Mouse (Mus musculus): ENCODE measurements at regions not wholly inside any gene's neighbourhood (a gene's known extent, or its start where the extent isn't known, plus 50 kb on each side); places are given as distances from the start of the nearest gene placed in this dataset.

DNA sequence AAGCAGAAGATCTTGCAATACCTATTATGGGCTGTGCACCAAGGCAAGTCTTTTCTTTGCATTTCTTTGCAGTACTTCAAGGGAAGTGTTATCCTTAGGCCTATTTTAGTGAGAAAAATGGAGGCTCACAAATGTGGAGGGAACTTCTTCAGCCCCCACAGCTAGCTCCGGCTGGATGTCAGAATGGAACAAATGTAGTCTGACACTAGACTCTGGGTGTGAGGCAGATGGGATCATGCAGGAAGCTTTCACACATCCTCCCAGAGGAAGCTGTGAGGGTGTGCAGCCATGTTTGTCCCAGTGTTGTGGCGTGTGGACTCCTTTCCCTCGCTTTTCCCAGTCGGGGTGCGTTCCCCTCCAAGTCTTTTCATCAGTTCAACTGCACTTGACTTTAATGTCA is 268.0 kb downstream of the Gm11011 start:
- Histone ChIP-seq H3K4me2 (ENCODE audit: low read depth, low read length) (no peak overlapping the region), H3K4me3 (ENCODE audit: low read depth, low read length) (no peak overlapping the region), H3K9ac (replicated peaks; ENCODE audit: low read depth, low read length) (no peak overlapping the region), H3K27me3 (ENCODE audit: control insufficient read depth, insufficient read depth, low read length) (no peaks in the 10 kb centered on the region), H3K36me3 (ENCODE audit: control insufficient read depth, insufficient read depth, low read length) (no peaks in the 10 kb centered on the region), H3K27ac (ENCODE audit: low read depth, low read length) (no peak overlapping the region), H3K4me1 (ENCODE audit: control insufficient read depth, insufficient read depth, low read length) (no peaks in the 10 kb centered on the region), H3K9me3 (ENCODE audit: control insufficient read depth, low read length) (no peaks in the 10 kb centered on the region)
- ATAC-seq (ENCODE audit: low read depth), result no peak
- WGBS, result 87% methylated on average over 5 of the region's 5 CpGs

DNA sequence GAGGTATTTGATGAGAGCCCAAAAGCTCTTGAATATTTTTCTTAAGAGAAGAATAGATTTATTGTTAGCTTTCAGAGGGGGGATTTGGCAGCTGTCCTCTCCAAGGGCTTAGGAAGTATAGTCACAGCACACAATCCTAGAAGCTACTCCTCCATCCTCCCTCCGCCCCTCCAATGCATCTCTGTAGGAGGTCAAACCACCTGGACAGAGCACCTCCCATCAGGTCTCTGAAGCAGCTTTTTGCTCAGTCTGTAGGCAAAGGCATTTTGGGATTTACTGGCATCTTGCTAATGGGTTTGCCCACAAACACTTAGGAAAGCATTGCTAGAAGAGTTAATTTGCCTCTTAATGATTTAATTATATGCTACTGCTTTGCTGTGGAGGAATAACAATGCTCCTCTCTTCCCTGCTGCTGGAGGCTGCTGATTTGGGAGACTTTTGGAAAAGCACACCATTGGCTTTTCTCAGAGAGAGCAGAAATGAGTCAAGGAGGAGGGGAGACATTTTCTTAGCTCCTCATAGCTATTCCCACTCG is 273.1 kb downstream of the Gm11011 start:
- H3K9me3 ChIP-seq (ENCODE audit: control insufficient read depth, low read length), result no peaks in the 10 kb centered on the region
- no peaks in the 10 kb centered on the region for H3K27me3 ChIP-seq (ENCODE audit: control insufficient read depth, insufficient read depth, low read length)
- H3K4me2 ChIP-seq (ENCODE audit: low read depth, low read length), result no peak overlapping the region
- H3K36me3 ChIP-seq (ENCODE audit: control insufficient read depth, insufficient read depth, low read length), result no peaks in the 10 kb centered on the region
- ATAC-seq (ENCODE audit: low read depth), result no peak
- 29% methylated on average over 2 of the region's 2 CpGs for WGBS
- H3K4me1 ChIP-seq (ENCODE audit: control insufficient read depth, insufficient read depth, low read length), result no peaks in the 10 kb centered on the region
- H3K27ac ChIP-seq (ENCODE audit: low read depth, low read length), result 0 out of 2 replicates have a peak overlapping the region, but pooled peaks have one; percentile 2
- no peak overlapping the region for H3K9ac ChIP-seq (replicated peaks; ENCODE audit: low read depth, low read length)
- no peak overlapping the region for H3K4me3 ChIP-seq (ENCODE audit: low read depth, low read length)

DNA sequence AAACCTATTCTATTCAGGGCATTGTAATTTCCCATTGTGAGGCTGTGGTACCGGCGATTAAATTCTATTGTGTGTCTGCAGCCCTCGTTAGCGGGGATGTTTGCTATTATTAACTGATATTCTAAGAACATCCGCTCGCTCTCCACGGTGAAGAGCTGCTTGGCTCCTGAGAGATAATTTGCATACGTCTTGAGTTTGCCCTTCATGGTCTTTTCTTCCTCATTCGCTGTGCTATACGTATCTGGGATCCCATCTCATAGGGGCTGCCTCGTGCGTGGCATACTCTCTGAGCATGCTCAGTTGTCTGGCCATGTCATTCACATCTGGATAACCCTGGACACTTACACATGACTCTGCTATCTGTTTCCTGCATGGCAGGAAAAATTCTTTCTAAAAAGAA is 275.7 kb downstream of the Gm11011 start:
- no peak overlapping the region for H3K27ac ChIP-seq (ENCODE audit: low read depth, low read length)

DNA sequence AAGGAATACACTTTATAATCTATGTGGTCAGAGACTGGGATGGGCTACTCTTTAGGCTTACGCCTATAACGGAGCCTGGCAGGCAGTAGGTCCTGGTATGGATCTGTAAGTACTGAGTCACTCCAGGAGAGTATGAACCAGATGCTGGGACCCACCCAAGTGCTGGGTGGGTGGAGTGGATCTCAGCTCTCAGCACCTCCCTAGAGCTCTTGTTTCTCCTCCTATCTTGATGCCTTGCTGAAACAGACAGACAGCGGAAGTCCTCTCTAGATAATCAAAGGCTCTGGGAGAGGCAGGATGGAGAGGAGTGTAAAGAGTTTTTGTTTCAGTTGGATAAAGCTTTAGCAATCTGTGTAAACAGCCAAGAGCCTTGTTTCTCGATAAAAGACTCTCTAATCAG is 276.2 kb downstream of the Gm11011 start:
- no peak for ATAC-seq (ENCODE audit: low read depth)
- Histone ChIP-seq H3K27ac (ENCODE audit: low read depth, low read length) (no peak overlapping the region), H3K4me1 (ENCODE audit: control insufficient read depth, insufficient read depth, low read length) (no peaks in the 10 kb centered on the region), H3K9me3 (ENCODE audit: control insufficient read depth, low read length) (no peaks in the 10 kb centered on the region), H3K9ac (replicated peaks; ENCODE audit: low read depth, low read length) (no peak overlapping the region), H3K4me2 (ENCODE audit: low read depth, low read length) (no peak overlapping the region), H3K27me3 (ENCODE audit: control insufficient read depth, insufficient read depth, low read length) (no peaks in the 10 kb centered on the region), H3K4me3 (ENCODE audit: low read depth, low read length) (no peak overlapping the region), H3K36me3 (ENCODE audit: control insufficient read depth, insufficient read depth, low read length) (no peaks in the 10 kb centered on the region)
- WGBS, result 83% methylated on average over 4 of the region's 4 CpGs

More for the DNA sequence above, 275.7 kb downstream of the Gm11011 start:
- H3K27me3 ChIP-seq (ENCODE audit: control insufficient read depth, insufficient read depth, low read length), result no peaks in the 10 kb centered on the region
- H3K36me3 ChIP-seq (ENCODE audit: control insufficient read depth, insufficient read depth, low read length), result no peaks in the 10 kb centered on the region
- no peak overlapping the region for H3K9ac ChIP-seq (replicated peaks; ENCODE audit: low read depth, low read length)
- no peaks in the 10 kb centered on the region for H3K4me1 ChIP-seq (ENCODE audit: control insufficient read depth, insufficient read depth, low read length)
- H3K9me3 ChIP-seq (ENCODE audit: control insufficient read depth, low read length), result no peaks in the 10 kb centered on the region
- ATAC-seq (ENCODE audit: low read depth), result no peak
- H3K4me2 ChIP-seq (ENCODE audit: low read depth, low read length), result no peak overlapping the region
- WGBS, result 44% methylated on average over 12 of the region's 12 CpGs
- no peak overlapping the region for H3K4me3 ChIP-seq (ENCODE audit: low read depth, low read length)

DNA sequence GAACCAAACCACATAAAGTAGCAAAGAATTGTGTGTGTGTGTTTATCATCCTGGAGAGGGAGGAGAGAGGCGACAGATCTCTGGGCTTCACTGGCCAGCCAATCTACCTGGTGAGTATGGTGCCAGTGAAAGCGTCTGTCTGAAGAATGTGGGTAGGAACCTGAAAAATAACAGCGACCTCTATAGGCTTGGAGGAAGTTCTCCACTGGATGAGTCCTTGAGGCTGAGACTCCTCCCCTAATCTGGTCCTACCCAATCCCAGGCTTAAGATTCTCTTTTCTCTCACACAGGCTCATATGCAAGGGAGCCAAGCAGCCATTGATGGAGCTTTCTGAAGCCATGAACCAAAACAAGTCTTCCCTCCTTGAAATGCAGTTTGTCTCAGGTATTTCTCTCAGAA is 283.2 kb downstream of the Gm11011 start:
- ATAC-seq (ENCODE audit: low read depth), result no peak
- no peaks in the 10 kb centered on the region for H3K9me3 ChIP-seq (ENCODE audit: control insufficient read depth, low read length)
- H3K4me1 ChIP-seq (ENCODE audit: control insufficient read depth, insufficient read depth, low read length), result no peaks in the 10 kb centered on the region
- no peak overlapping the region for H3K4me2 ChIP-seq (ENCODE audit: low read depth, low read length)
- H3K27me3 ChIP-seq (ENCODE audit: control insufficient read depth, insufficient read depth, low read length), result no peaks in the 10 kb centered on the region
- no peak overlapping the region for H3K27ac ChIP-seq (ENCODE audit: low read depth, low read length)
- H3K9ac ChIP-seq (replicated peaks; ENCODE audit: low read depth, low read length), result no peak overlapping the region
- 85% methylated on average over 3 of the region's 3 CpGs for WGBS
- H3K4me3 ChIP-seq (ENCODE audit: low read depth, low read length), result no peak overlapping the region
- H3K36me3 ChIP-seq (ENCODE audit: control insufficient read depth, insufficient read depth, low read length), result no peaks in the 10 kb centered on the region

DNA sequence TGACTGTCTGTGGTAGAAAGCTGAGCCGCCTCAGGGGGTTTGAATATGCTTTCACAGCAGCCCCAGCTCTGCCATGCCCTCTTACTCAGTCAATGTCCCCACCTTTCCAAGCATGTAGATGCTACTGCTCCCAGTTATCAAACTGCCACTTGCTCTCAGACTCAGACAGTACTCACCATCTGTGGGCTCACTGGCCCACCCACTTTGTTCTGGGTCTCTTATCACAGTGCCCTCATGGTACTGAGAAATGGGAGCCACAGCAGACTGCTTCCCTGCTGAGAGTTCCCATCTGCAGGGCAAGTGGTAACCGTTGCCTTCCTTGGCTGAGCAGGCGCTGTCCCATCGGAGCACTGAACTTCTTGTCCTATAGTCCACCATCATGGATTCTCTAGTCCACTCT is 286.6 kb downstream of the Gm11011 start:
- peak overlapping the region; percentile 59; the same call in 1 of the 2 replicates for H3K27ac ChIP-seq (ENCODE audit: low read depth, low read length)
- no peak for ATAC-seq (ENCODE audit: low read depth)

DNA sequence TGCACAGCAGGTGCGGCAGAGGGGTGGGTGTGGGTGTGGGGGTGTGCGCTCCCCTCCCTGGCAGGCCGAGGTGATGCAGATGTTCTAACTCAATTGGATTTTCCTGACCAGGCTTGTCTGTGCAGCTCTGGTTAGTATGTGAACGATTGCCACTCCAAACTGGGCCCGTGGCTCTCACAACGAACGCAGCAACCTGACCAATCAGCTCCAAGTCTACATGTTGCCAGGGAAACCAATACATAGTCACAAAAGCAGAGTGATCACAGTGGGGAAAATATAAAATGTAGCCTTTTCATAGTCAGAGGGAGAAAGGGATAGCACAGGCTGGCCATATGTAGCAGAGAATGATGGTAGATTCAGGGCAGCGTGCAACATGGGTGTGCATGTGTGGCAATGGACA is 287.1 kb downstream of the Gm11011 start:
- H3K9ac ChIP-seq (replicated peaks; ENCODE audit: low read depth, low read length), result no peak overlapping the region
- H3K4me2 ChIP-seq (ENCODE audit: low read depth, low read length), result no peak overlapping the region
- WGBS, result 53% methylated on average over 8 of the region's 8 CpGs
- H3K4me3 ChIP-seq (ENCODE audit: low read depth, low read length), result no peak overlapping the region
- peak; percentile 50; the same call in 1 of the 2 replicates for ATAC-seq (ENCODE audit: low read depth)
- H3K4me1 ChIP-seq (ENCODE audit: control insufficient read depth, insufficient read depth, low read length), result peaks cover 10% of the 10 kb centered on the region; the same call in 1 of the 2 replicates
- H3K36me3 ChIP-seq (ENCODE audit: control insufficient read depth, insufficient read depth, low read length), result no peaks in the 10 kb centered on the region
- H3K9me3 ChIP-seq (ENCODE audit: control insufficient read depth, low read length), result no peaks in the 10 kb centered on the region
- H3K27me3 ChIP-seq (ENCODE audit: control insufficient read depth, insufficient read depth, low read length), result no peaks in the 10 kb centered on the region
- peak overlapping the region; percentile 59; the same call in 1 of the 2 replicates for H3K27ac ChIP-seq (ENCODE audit: low read depth, low read length)

More for the DNA sequence above, 286.6 kb downstream of the Gm11011 start:
- Histone ChIP-seq H3K27me3 (ENCODE audit: control insufficient read depth, insufficient read depth, low read length) (no peaks in the 10 kb centered on the region), H3K4me1 (ENCODE audit: control insufficient read depth, insufficient read depth, low read length) (peaks cover 10% of the 10 kb centered on the region; the same call in 1 of the 2 replicates), H3K4me2 (ENCODE audit: low read depth, low read length) (no peak overlapping the region), H3K36me3 (ENCODE audit: control insufficient read depth, insufficient read depth, low read length) (no peaks in the 10 kb centered on the region), H3K9me3 (ENCODE audit: control insufficient read depth, low read length) (no peaks in the 10 kb centered on the region), H3K9ac (replicated peaks; ENCODE audit: low read depth, low read length) (no peak overlapping the region), H3K4me3 (ENCODE audit: low read depth, low read length) (no peak overlapping the region)
- 87% methylated on average over 4 of the region's 4 CpGs for WGBS

DNA sequence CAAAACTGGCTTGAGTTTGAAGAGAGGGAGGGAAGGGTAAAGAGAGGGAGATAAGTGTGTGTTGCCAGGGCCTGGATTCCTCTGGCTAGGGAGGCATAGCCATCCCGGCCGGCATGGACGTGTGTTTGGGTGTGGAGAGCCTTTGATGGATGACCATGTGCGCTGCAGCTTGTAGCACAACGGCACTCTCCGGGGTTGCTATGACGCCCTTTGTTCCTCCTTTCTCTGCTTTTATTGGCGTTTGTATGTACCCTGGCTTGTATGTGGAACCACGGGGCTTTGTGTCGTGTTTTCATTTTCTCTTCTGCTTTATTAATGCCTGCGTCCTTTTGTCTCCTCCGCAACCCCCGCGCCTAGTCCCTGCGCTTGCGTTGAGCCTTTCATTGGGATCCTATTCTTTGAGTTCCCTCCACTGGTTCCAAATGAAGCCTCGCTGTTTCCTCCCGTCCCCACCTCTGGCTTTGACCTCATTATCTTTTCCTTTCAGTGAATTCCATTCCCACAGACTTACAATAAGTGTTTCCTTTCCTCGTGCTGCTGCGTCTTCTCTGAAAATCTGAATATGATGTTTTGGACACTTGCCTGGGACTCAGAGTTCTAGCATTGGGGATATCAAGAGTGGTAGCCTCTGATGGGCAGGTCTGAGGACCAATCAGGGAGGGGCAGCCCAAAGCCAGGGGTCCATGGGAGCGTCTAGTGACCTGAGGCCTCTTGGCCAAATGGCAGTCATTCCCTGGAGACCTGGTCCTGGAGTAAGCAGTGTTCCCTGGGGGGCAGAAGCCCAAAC is 289.5 kb downstream of the Gm11011 start:
- ATAC-seq (ENCODE audit: low read depth), result peak; percentile 89
- Histone ChIP-seq H3K4me2 (ENCODE audit: low read depth, low read length) (peak overlapping the region; percentile 40), H3K4me3 (ENCODE audit: low read depth, low read length) (peak overlapping the region; percentile 6; the same call in 1 of the 2 replicates), H3K27ac (ENCODE audit: low read depth, low read length) (peak overlapping the region; percentile 80), H3K9ac (replicated peaks; ENCODE audit: low read depth, low read length) (peak overlapping the region; percentile 22; the same call in 1 of the 2 replicates), H3K4me1 (ENCODE audit: control insufficient read depth, insufficient read depth, low read length) (peaks cover 10% of the 10 kb centered on the region; the same call in 1 of the 2 replicates), H3K27me3 (ENCODE audit: control insufficient read depth, insufficient read depth, low read length) (no peaks in the 10 kb centered on the region), H3K9me3 (ENCODE audit: control insufficient read depth, low read length) (no peaks in the 10 kb centered on the region), H3K36me3 (ENCODE audit: control insufficient read depth, insufficient read depth, low read length) (no peaks in the 10 kb centered on the region)
- WGBS, result 9% methylated on average over 21 of the region's 21 CpGs

DNA sequence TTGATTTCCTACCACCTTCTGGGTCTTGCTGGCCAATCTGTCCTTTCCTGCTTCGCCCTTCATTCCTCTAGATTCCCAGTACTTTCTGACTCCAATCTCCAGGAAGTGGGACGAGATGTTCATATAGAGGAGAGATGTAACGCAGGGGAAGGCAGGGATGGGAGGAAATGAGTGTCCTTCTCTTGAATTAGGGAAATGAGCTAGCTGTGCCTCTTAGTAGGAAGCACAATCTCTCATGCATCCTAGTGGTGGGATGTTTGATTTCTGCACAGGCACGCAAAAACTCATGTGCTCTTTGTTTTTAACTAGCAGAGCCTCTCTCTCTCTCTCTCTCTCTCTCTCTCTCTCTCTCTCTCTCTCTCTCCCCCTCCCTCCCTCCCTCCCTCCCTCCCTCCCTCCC is 290.3 kb downstream of the Gm11011 start:
- 54% methylated on average over 4 of the region's 4 CpGs for WGBS
- no peaks in the 10 kb centered on the region for H3K36me3 ChIP-seq (ENCODE audit: control insufficient read depth, insufficient read depth, low read length)
- no peak overlapping the region for H3K4me2 ChIP-seq (ENCODE audit: low read depth, low read length)
- H3K4me3 ChIP-seq (ENCODE audit: low read depth, low read length), result no peak overlapping the region
- H3K4me1 ChIP-seq (ENCODE audit: control insufficient read depth, insufficient read depth, low read length), result peaks cover 10% of the 10 kb centered on the region; the same call in 1 of the 2 replicates
- H3K27me3 ChIP-seq (ENCODE audit: control insufficient read depth, insufficient read depth, low read length), result no peaks in the 10 kb centered on the region
- ATAC-seq (ENCODE audit: low read depth), result no peak
- H3K27ac ChIP-seq (ENCODE audit: low read depth, low read length), result peak overlapping the region; percentile 1; the same call in 1 of the 2 replicates
- H3K9ac ChIP-seq (replicated peaks; ENCODE audit: low read depth, low read length), result no peak overlapping the region
- no peaks in the 10 kb centered on the region for H3K9me3 ChIP-seq (ENCODE audit: control insufficient read depth, low read length)

Data from neural tube, embryonic 14.5 days (tissue).